Mouse (Mus musculus) testis, adult 2 months (tissue): ENCODE data around the gene Cdk7.

ENCODE experiments used
- CTCF ChIP-seq: fragments of 200-500 bp; IDR thresholded peaks from 2 replicates; pipeline ENCODE4 v1.5.1; 2012; ENCODE audit warnings: low read depth, mild to moderate bottlenecking, inconsistent platforms, low read length, moderate library complexity; ENCODE audit not compliant: control insufficient read depth, insufficient read depth, insufficient replicate concordance
- POLR2A ChIP-seq: fragments of 200-500 bp; IDR thresholded peaks from 2 replicates; pipeline ENCODE4 v1.6.1; 2012; ENCODE audit warnings: low read depth, mild to moderate bottlenecking, inconsistent platforms, low read length, moderate library complexity; ENCODE audit not compliant: control insufficient read depth

DNA sequence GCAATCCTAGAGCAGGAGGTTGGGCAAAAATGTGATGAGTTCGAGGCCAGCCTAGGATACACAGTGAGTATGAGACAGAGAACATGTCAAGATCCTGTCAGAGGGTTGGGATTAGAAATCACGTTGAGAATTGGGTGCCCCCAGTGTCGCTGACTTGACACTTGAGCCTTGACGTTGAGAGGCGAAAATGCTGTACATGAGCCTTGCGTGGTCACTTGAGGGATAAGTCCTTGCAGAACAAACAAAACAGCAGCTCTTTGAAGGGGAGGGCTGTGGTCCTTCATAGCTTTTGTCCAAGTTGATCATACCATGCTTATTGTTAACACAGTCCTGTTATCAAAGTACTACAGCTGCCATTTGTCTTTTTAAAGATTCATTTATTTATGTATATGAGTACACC, 46.0 kb upstream of the Cdk7 start:
- TF ChIP-seq POLR2A (no peak), CTCF (no peak)
